Mouse (Mus musculus): Measurements from ENCODE around the gene Epha5. TPM values are rescaled to one million over a fixed set of nuclear protein-coding genes. Genes with fewer than 3 reads are reported as not detected.

The Epha5 gene
- 1.5 and 1.8 TPM in 2 replicates for polyA plus RNA-seq (2015; fragmentation: Nextera tagmentation; extraction: Ambion mirVana)

DNA sequence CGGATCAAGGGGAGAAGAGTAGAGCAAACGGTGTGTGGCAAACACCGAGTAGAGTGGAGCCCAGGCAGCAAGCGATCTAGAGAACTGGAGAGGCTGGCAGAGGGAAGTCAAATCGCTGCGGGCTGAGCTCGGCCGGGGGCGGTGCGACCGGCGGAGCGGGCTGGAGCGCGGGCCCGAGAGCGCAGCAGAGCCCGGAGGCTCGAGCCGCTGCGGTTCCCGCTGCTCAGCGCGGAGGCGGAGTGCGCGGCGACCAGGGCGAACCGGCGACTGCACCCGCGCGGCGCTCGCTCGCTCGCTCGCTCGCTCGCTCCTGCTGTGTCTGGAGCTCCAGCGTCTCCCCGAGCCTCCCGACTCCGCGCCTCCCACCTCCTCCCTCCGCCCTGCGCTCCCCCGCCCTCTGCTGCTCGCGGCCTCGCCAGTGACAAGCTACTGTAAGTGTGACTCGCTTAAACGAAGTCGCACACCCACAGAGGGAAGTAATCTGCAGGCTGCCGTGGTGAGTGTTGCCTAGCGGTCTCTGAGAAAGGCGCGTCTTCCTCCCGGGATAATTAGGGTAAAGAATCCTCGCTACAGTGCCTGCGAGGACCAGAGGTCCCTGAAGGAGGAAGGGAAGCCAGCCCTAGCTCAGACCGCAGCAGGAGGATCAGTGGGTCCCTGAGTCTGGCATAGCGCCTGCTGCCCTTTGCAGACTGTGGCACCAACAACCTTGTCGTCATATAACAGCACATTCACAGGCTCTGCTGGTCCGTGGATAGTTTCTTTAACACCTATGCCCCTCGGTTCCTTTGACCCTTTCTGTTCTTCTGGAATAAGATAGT is at the start of gene Epha5:
Gene Epha5 (minus strand): TSS at position 321 of the 818 bp plus-strand sequence.
- peak within 1 kb of the TSS; percentile 43; the same call in 1 of the 2 replicates for H3K9ac ChIP-seq (ENCODE audit: low read length)
- DNase-seq (ENCODE audit: low spot score) = peak; percentile 81
- 0 out of 2 replicates have a peak, but pooled peaks cover 2% of the 10 kb centered on the region for H3K27me3 ChIP-seq (ENCODE audit: control insufficient read depth, insufficient read depth, low read length)
- H3K9me3 ChIP-seq (ENCODE audit: control insufficient read depth, low read length) = no peaks in the 10 kb centered on the region
- H3K4me1 ChIP-seq (replicated peaks; ENCODE audit: control insufficient read depth, insufficient read depth) = 0 out of 2 replicates have a peak, but pooled peaks cover 2% of the 10 kb centered on the region
- no peaks in the 10 kb centered on the region for H3K36me3 ChIP-seq (ENCODE audit: control insufficient read depth, insufficient read depth, low read length)
- peak within 1 kb of the TSS; percentile 90 for H3K4me2 ChIP-seq (replicated peaks; ENCODE audit: low read depth)
- no peak within 1 kb of the TSS for H3K27ac ChIP-seq (replicated peaks)
- WGBS = 1% methylated on average over 54 of the region's 67 CpGs
- ATAC-seq (ENCODE audit: low FRiP score, low TSS enrichment) = peak; percentile 94
- TF ChIP-seq EP300 (optimal IDR thresholded peaks at IDR 0.05) (no peak), CTCF (IDR thresholded peaks at IDR 0.05; ENCODE audit: low read depth) (peak; percentile 37)
- peak within 1 kb of the TSS; percentile 52 for H3K4me3 ChIP-seq (ENCODE audit: low read depth, low read length)

- H3K4me1 ChIP-seq (replicated peaks; ENCODE audit: control insufficient read depth, insufficient read depth) = no peaks in the 10 kb centered on the region
- H3K9ac ChIP-seq (ENCODE audit: low read length) = no peak overlapping the region
- no peaks in the 10 kb centered on the region for H3K27me3 ChIP-seq (ENCODE audit: control insufficient read depth, insufficient read depth, low read length)
- DNase-seq (ENCODE audit: low spot score) (no peak), ATAC-seq (ENCODE audit: low FRiP score, low TSS enrichment) (no peak)
- no peak overlapping the region for H3K4me2 ChIP-seq (replicated peaks; ENCODE audit: low read depth)
- H3K27ac ChIP-seq (replicated peaks) = no peak overlapping the region
- no peak for TF ChIP-seq CTCF (IDR thresholded peaks at IDR 0.05; ENCODE audit: low read depth)
- TF ChIP-seq EP300 (optimal IDR thresholded peaks at IDR 0.05) = no peak
- H3K36me3 ChIP-seq (ENCODE audit: control insufficient read depth, insufficient read depth, low read length) = no peaks in the 10 kb centered on the region
- no peak overlapping the region for H3K4me3 ChIP-seq (ENCODE audit: low read depth, low read length)
- H3K9me3 ChIP-seq (ENCODE audit: control insufficient read depth, low read length) = no peaks in the 10 kb centered on the region
- WGBS = 66% methylated on average over 3 of the region's 3 CpGs
Observed at GRCm38 (mm10) chr5:84456216-84456615, 39.0 kb upstream of the Epha5 start.

DNA sequence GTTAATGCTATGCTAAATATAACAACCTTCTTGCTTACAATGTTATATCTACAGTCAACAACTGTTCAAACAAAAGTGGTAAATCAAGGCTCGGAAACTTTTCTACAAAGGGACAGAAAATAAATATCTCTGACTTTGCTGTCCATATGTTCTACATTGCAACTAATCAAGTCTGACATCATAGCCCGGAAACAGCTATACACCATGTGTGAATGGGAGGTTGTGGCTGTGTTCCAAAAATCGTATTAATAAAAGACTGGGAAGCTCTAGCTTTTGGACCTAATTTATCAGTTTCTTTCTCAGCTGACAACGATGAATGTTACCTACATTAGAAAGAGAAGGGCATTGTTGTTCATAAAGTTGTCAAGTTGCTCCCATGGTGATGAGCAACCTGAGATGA is 37.5 kb upstream of the Epha5 start:
- Histone ChIP-seq H3K27me3 (ENCODE audit: control insufficient read depth, insufficient read depth, low read length) (no peaks in the 10 kb centered on the region), H3K9me3 (ENCODE audit: control insufficient read depth, low read length) (no peaks in the 10 kb centered on the region), H3K4me3 (ENCODE audit: low read depth, low read length) (no peak overlapping the region), H3K9ac (ENCODE audit: low read length) (no peak overlapping the region), H3K27ac (replicated peaks) (no peak overlapping the region), H3K4me1 (replicated peaks; ENCODE audit: control insufficient read depth, insufficient read depth) (no peaks in the 10 kb centered on the region), H3K36me3 (ENCODE audit: control insufficient read depth, insufficient read depth, low read length) (no peaks in the 10 kb centered on the region), H3K4me2 (replicated peaks; ENCODE audit: low read depth) (no peak overlapping the region)
- 61% methylated on average over 4 of the region's 4 CpGs for WGBS
- ATAC-seq (ENCODE audit: low FRiP score, low TSS enrichment) (no peak), DNase-seq (ENCODE audit: low spot score) (no peak)
- TF ChIP-seq CTCF (IDR thresholded peaks at IDR 0.05; ENCODE audit: low read depth) (no peak), EP300 (optimal IDR thresholded peaks at IDR 0.05) (no peak)

GRCm38 (mm10) chr5:84453839-84454238 is 36.7 kb upstream of the Epha5 start:
- no peak for TF ChIP-seq CTCF (IDR thresholded peaks at IDR 0.05; ENCODE audit: low read depth)
- no peak for TF ChIP-seq EP300 (optimal IDR thresholded peaks at IDR 0.05)
- H3K36me3 ChIP-seq (ENCODE audit: control insufficient read depth, insufficient read depth, low read length) = no peaks in the 10 kb centered on the region
- no peak overlapping the region for H3K4me2 ChIP-seq (replicated peaks; ENCODE audit: low read depth)
- no peaks in the 10 kb centered on the region for H3K9me3 ChIP-seq (ENCODE audit: control insufficient read depth, low read length)
- 63% methylated on average over 2 of the region's 2 CpGs for WGBS
- DNase-seq (ENCODE audit: low spot score) (no peak), ATAC-seq (ENCODE audit: low FRiP score, low TSS enrichment) (no peak)
- H3K9ac ChIP-seq (ENCODE audit: low read length) = no peak overlapping the region
- H3K4me1 ChIP-seq (replicated peaks; ENCODE audit: control insufficient read depth, insufficient read depth) = no peaks in the 10 kb centered on the region
- H3K27me3 ChIP-seq (ENCODE audit: control insufficient read depth, insufficient read depth, low read length) = no peaks in the 10 kb centered on the region
- H3K4me3 ChIP-seq (ENCODE audit: low read depth, low read length) = no peak overlapping the region
- no peak overlapping the region for H3K27ac ChIP-seq (replicated peaks)

DNA sequence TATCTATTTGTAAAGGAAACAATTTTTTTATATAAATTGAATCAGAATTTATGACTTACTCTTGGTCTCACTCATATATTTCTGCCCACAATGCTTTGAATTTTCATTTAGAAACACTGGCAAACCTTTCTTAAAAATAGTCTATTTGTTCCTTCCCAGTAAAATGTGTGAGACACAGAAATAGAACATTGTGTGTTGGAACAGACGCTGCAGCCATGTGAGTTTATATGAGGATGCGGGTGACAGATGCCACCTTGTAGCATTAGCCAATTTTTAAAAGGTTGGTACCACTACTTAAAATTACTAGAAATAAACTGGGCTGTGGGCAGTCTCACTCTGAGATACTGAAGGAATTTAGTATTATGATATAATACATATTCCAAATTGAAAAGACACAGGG is 23.1 kb upstream of the Epha5 start:
- no peak for ATAC-seq (ENCODE audit: low FRiP score, low TSS enrichment)
- WGBS = 89% methylated on average over 2 of the region's 2 CpGs

More for the DNA sequence above, 23.1 kb upstream of the Epha5 start:
- Histone ChIP-seq H3K4me2 (replicated peaks; ENCODE audit: low read depth) (no peak overlapping the region), H3K4me1 (replicated peaks; ENCODE audit: control insufficient read depth, insufficient read depth) (no peaks in the 10 kb centered on the region), H3K27ac (replicated peaks) (no peak overlapping the region), H3K4me3 (ENCODE audit: low read depth, low read length) (no peak overlapping the region), H3K27me3 (ENCODE audit: control insufficient read depth, insufficient read depth, low read length) (no peaks in the 10 kb centered on the region), H3K36me3 (ENCODE audit: control insufficient read depth, insufficient read depth, low read length) (no peaks in the 10 kb centered on the region), H3K9me3 (ENCODE audit: control insufficient read depth, low read length) (no peaks in the 10 kb centered on the region), H3K9ac (ENCODE audit: low read length) (no peak overlapping the region)
- DNase-seq (ENCODE audit: low spot score) = no peak
- TF ChIP-seq CTCF (IDR thresholded peaks at IDR 0.05; ENCODE audit: low read depth) (no peak), EP300 (optimal IDR thresholded peaks at IDR 0.05) (no peak)

Measured in stomach, postnatal 0 days (tissue).